Mouse (Mus musculus) left cerebral cortex, postnatal 14 days (tissue): Measurements from ENCODE around the gene Rapgef6. TPM values are rescaled to one million over a fixed set of nuclear protein-coding genes. Genes with fewer than 3 reads are reported as not detected.

ENCODE experiments used
- DNase-seq, 2 experiments: peaks; one replicate each; pipeline ENCODE4 v3.0.0; 2021 to 2022; ENCODE audit warnings: low spot score in 2 of 2, mixed read lengths in 1 of 2
- intact Hi-C: fragments of 180-260 bp; cut with DNase I; formaldehyde crosslinking; loops from one replicate; pipeline ENCODE4 v1.15.1; 2025
- microRNA-seq, 2 experiments: library from miRNA; unstranded; fragments of <30 nt; microRNA quantifications; one replicate each; pipeline ENCODE4 v1.2.0; 2022
- total RNA-seq, 2 experiments: library from RNA; stranded (reverse); gene quantifications; 2 replicates each; pipeline ENCODE4 v1.2.3; 2021

Gene Rapgef6
- total RNA-seq, 2 experiments from 2014 or later, result 28.2 to 29.4 TPM

- intact Hi-C loops, result no loop called here
- DNase-seq, result no peak
Observed at GRCm38 (mm10) chr11:54722057-54722456, 199.4 kb downstream of the Rapgef6 start.

GRCm38 (mm10) chr11:54724353-54725034 is 201.8 kb downstream of the Rapgef6 start:
- intact Hi-C loops, result no loop called here

GRCm38 (mm10) chr11:54726571-54727062 is 204.0 kb downstream of the Rapgef6 start:
- intact Hi-C loops, result no loop called here
- peak; percentile 34 to 57 for DNase-seq

More at GRCm38 (mm10) chr11:54724353-54725034, 201.8 kb downstream of the Rapgef6 start:
- DNase-seq, result peak in 1 of 2 experiments; percentile 34

- DNase-seq, result no peak
- intact Hi-C loops, result no loop called here
Observed at GRCm38 (mm10) chr11:54727327-54727901, 204.8 kb downstream of the Rapgef6 start.

- no peak for DNase-seq
- intact Hi-C loops, result no loop called here
Observed at GRCm38 (mm10) chr11:54728371-54728770, 205.7 kb downstream of the Rapgef6 start.

GRCm38 (mm10) chr11:54729311-54729710 is 206.7 kb downstream of the Rapgef6 start:
- no peak for DNase-seq
- intact Hi-C loops, result no loop called here

- DNase-seq, result no peak
- intact Hi-C loops, result no loop called here
Observed at GRCm38 (mm10) chr11:54730931-54731330, 208.3 kb downstream of the Rapgef6 start.

GRCm38 (mm10) chr11:54731367-54731766 is 208.7 kb downstream of the Rapgef6 start:
- no peak for DNase-seq
- intact Hi-C loops, result no loop called here

GRCm38 (mm10) chr11:54733546-54733945 is 210.9 kb downstream of the Rapgef6 start:
- intact Hi-C loops, result no loop called here
- DNase-seq, result no peak

- intact Hi-C loops, result no loop called here
- DNase-seq, result no peak
Observed at GRCm38 (mm10) chr11:54735114-54735513, 212.5 kb downstream of the Rapgef6 start.

GRCm38 (mm10) chr11:54736903-54737302 is 214.3 kb downstream of the Rapgef6 start:
- no peak for DNase-seq
- intact Hi-C loops, result no loop called here

- no peak for DNase-seq
- intact Hi-C loops, result no loop called here
Observed at GRCm38 (mm10) chr11:54739012-54739750, 216.5 kb downstream of the Rapgef6 start.

- no peak for DNase-seq
- intact Hi-C loops, result no loop called here
Observed at GRCm38 (mm10) chr11:54741330-54741729, 218.7 kb downstream of the Rapgef6 start.

GRCm38 (mm10) chr11:54744231-54744630 is 221.6 kb downstream of the Rapgef6 start:
- DNase-seq, result no peak
- intact Hi-C loops, result no loop called here

Small RNA genes within 50 kb of the gene (microRNA-seq; reads per million reads assigned to microRNA genes)
- gene Gm26116, result 0 reads per million in 2 experiments

Other genes with a start within 250 kb of the Rapgef6 start
- 100 to 1,000 TPM; 183 to 184 TPM for gene Acsl6, start 219.0 kb upstream of the Rapgef6 start, total RNA-seq
- gene Meikin, start 152.2 kb upstream of the Rapgef6 start, total RNA-seq, result not detected
- gene Fnip1, start 84.6 kb upstream of the Rapgef6 start, total RNA-seq, result 10 to 100 TPM; 28.6 to 29.4 TPM